Mouse (Mus musculus): Measurements from ENCODE around the gene Hapln4.

DNA sequence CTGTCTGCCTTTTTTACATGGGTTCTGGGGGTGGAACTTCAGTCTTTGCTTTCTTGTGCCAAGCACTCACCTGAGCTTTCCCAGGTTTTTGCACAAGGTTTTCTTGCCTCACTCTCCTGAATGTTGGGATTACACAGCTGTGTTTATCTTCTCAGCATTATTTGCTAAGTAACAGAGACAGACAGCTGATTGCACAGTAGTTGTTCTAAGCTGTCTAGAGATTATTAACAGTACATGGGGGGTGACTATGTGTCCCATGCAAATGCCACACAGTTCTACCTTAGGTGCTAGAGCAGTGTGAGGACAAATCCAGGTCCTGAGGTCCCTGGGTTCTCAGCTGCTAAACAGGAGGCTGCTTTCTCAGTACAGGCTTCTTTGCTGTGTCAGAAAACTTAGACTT lies 33.6 kb upstream of the Hapln4 start:
- no peak for TF ChIP-seq CTCF (IDR thresholded peaks at IDR 0.05)
- no peak for TF ChIP-seq EP300 (IDR thresholded peaks at IDR 0.05)

Data from lung, postnatal 0 days (tissue).